Mouse (Mus musculus): ENCODE results near the gene Pde4b.

GRCm38 (mm10) chr4:102605722-102606341 lies 518.5 kb downstream of the Pde4b start:
- TF ChIP-seq CTCF (IDR thresholded peaks at IDR 0.05; ENCODE audit: borderline replicate concordance, insufficient read depth, low read depth, low read length) (no peak), POLR2A (IDR thresholded peaks at IDR 0.05; ENCODE audit: borderline replicate concordance, insufficient read depth, low read length) (no peak)
